Mouse (Mus musculus) kidney, embryonic 14.5 days (tissue): ENCODE results near the gene Txn1. TPM values are rescaled to one million over a fixed set of nuclear protein-coding genes. Genes with fewer than 3 reads are reported as not detected.
A peak's percentile ranks its signal among the peaks of the same experiment; 100 is the strongest.

Experiments
- ATAC-seq: fragments of 200-750 bp; cut with Nextera tagmentation; 2 replicates; pipeline ENCODE4 v1.8.0; 2017; ENCODE audit warnings: moderate number of reproducible peaks, mild to moderate bottlenecking, moderate TSS enrichment, moderate library complexity; ENCODE audit not compliant: low FRiP score, low TSS enrichment
- H3K27ac ChIP-seq: fragments of 300-500 bp; sonication (generic); 2 replicates; pipeline ENCODE4 v1.5.1; 2014; ENCODE audit warnings: low read depth, mild to moderate bottlenecking, low read length, moderate library complexity, mixed read lengths
- H3K27me3 ChIP-seq: fragments of 300-500 bp; sonication (generic); 2 replicates; pipeline ENCODE4 v1.6.1; 2014; ENCODE audit warnings: mild to moderate bottlenecking, low read length; ENCODE audit not compliant: control insufficient read depth, insufficient read depth
- H3K36me3 ChIP-seq: fragments of 300-500 bp; sonication (generic); 2 replicates; pipeline ENCODE4 v1.6.1; 2014; ENCODE audit warnings: low read length, mixed read lengths; ENCODE audit not compliant: control insufficient read depth, insufficient read depth
- H3K4me1 ChIP-seq: fragments of 300-500 bp; sonication (generic); 2 replicates; pipeline ENCODE4 v1.6.1; 2014; ENCODE audit warnings: low read length, mixed read lengths; ENCODE audit not compliant: control insufficient read depth, insufficient read depth
- H3K4me2 ChIP-seq: fragments of 300-500 bp; sonication (generic); replicated peaks from 2 replicates; pipeline ENCODE4 v1.6.1; 2014; ENCODE audit warnings: low read depth, mild to moderate bottlenecking, low read length
- H3K4me3 ChIP-seq: fragments of 300-500 bp; sonication (generic); 2 replicates; pipeline ENCODE4 v1.5.1; 2014; ENCODE audit warnings: mild to moderate bottlenecking, low read length
- H3K9ac ChIP-seq: fragments of 300-500 bp; sonication (generic); 2 replicates; pipeline ENCODE4 v1.6.1; 2014; ENCODE audit warnings: low read depth, mild to moderate bottlenecking, low read length, moderate library complexity
- H3K9me3 ChIP-seq: fragments of 300-500 bp; sonication (generic); 2 replicates; pipeline ENCODE4 v1.6.1; 2016; ENCODE audit warnings: low read length; ENCODE audit not compliant: control insufficient read depth
- WGBS: fragments of 180-500 bp; shearing (Covaris S2); extraction: QIAGEN DNeasy Blood & Tissue Kit; methylation state at CpG from one replicate; pipeline ENCODE4 v1.1.7; 2014; 5-methylcytosine and 5-hydroxymethylcytosine counted together
- polyA plus RNA-seq: library from polyadenylated mRNA; unstranded; fragments of >200 nt; fragmentation: Nextera tagmentation; extraction: Ambion mirVana; gene quantifications from 2 replicates; pipeline ENCODE4 v1.2.1, GENCODE M21; 2014

Gene Txn1
- 493 and 617 TPM in 2 replicates for polyA plus RNA-seq

GRCm38 (mm10) chr4:57956029-57956960 is at the start of gene Txn1:
TSS of gene Txn1 (minus strand) at chr4:57956411.
- no peaks in the 10 kb centered on the region for H3K27me3 ChIP-seq
- peaks cover 3% of the 10 kb centered on the region; the same call in 1 of the 2 replicates for H3K9me3 ChIP-seq
- under 1% methylated on average over 70 of the region's 71 CpGs for WGBS
- H3K4me2 ChIP-seq = peak within 1 kb of the TSS; percentile 64
- peaks cover 11% of the 10 kb centered on the region; the same call in 1 of the 2 replicates for H3K36me3 ChIP-seq
- peak; percentile 98 for ATAC-seq
- H3K4me1 ChIP-seq = peaks cover 24% of the 10 kb centered on the region
- peak within 1 kb of the TSS; percentile 96 for H3K27ac ChIP-seq
- H3K4me3 ChIP-seq = peak within 1 kb of the TSS; percentile 86
- H3K9ac ChIP-seq = peak within 1 kb of the TSS; percentile 91

GRCm38 (mm10) chr4:58003501-58003900 is 47.3 kb upstream of the Txn1 start:
- Histone ChIP-seq H3K36me3 (no peaks in the 10 kb centered on the region), H3K4me2 (no peak overlapping the region), H3K9me3 (no peaks in the 10 kb centered on the region), H3K4me1 (no peaks in the 10 kb centered on the region), H3K27me3 (no peaks in the 10 kb centered on the region), H3K4me3 (no peak overlapping the region), H3K27ac (no peak overlapping the region), H3K9ac (no peak overlapping the region)
- no peak for ATAC-seq
- 64% methylated on average over 3 of the region's 3 CpGs for WGBS

DNA sequence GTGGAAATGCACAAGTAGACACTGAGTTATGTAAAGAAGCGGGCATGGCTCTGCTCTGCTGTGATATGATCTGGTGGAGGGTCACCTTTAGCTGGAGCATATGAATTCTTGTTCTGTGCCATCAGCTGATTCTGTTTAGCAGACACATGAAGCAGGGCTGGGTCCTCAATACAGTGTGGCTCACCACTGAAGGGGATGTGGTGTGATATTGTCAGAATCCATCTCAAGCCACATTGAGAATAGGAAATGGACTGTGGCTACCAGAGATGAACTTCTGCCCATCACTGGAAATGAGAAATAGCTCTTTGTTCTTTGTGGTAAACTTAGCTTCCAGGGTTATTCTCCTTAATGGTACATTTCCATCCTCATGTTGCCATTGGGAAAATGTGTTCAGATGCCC is 35.2 kb upstream of the Txn1 start:
- 81% methylated on average over 1 of the region's 1 CpGs for WGBS
- Histone ChIP-seq H3K9me3 (no peaks in the 10 kb centered on the region), H3K4me3 (no peak overlapping the region), H3K4me2 (no peak overlapping the region), H3K27me3 (no peaks in the 10 kb centered on the region), H3K4me1 (no peaks in the 10 kb centered on the region), H3K9ac (no peak overlapping the region), H3K36me3 (no peaks in the 10 kb centered on the region), H3K27ac (no peak overlapping the region)
- no peak for ATAC-seq

DNA sequence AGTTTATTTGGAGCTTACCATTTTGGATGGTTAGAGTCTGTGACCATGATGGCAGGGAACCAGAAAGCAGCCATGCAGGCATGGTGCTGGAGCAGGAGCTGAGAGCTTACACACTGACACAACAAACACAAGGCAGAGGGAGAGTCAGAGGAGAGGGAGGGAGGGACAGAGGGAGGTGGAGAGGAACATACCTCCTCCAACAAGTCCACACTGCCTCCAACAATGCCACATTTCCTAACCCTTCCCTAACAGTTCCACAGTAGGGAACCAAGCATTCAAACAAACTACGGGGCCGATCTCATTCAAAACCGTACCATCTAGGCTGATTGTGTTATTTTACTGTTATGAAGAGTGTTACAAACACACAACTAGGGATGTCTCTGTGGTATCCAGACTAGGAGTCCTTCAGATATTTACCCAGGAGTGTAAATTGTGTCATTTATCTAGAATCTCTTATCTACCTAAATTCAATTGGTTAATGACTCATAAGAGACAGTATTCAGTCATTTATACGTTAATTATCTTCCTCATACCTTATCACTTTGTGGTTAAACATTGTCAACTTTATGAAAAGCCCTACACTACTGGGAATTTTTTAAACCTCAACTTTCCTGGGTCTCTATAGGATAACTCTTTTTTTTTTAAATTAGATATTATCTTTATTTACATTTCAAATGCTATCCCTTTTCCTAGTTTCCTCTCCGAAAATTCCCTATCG is 18.3 kb upstream of the Txn1 start:
- no peaks in the 10 kb centered on the region for H3K4me1 ChIP-seq

GRCm38 (mm10) chr4:57973592-57974268 is 17.5 kb upstream of the Txn1 start:
- Histone ChIP-seq H3K27me3 (no peaks in the 10 kb centered on the region), H3K4me2 (no peak overlapping the region), H3K9ac (no peak overlapping the region), H3K4me3 (no peak overlapping the region), H3K4me1 (no peaks in the 10 kb centered on the region), H3K36me3 (no peaks in the 10 kb centered on the region), H3K9me3 (no peaks in the 10 kb centered on the region), H3K27ac (no peak overlapping the region)
- 83% methylated on average over 6 of the region's 6 CpGs for WGBS
- ATAC-seq = no peak

More for the DNA sequence above, 18.3 kb upstream of the Txn1 start:
- no peak overlapping the region for H3K4me3 ChIP-seq
- ATAC-seq = no peak
- H3K27ac ChIP-seq = no peak overlapping the region
- no peaks in the 10 kb centered on the region for H3K27me3 ChIP-seq
- no peaks in the 10 kb centered on the region for H3K36me3 ChIP-seq
- no peak overlapping the region for H3K4me2 ChIP-seq
- H3K9ac ChIP-seq = no peak overlapping the region
- H3K9me3 ChIP-seq = 0 out of 2 replicates have a peak, but pooled peaks cover 4% of the 10 kb centered on the region
- 93% methylated on average over 6 of the region's 6 CpGs for WGBS

DNA sequence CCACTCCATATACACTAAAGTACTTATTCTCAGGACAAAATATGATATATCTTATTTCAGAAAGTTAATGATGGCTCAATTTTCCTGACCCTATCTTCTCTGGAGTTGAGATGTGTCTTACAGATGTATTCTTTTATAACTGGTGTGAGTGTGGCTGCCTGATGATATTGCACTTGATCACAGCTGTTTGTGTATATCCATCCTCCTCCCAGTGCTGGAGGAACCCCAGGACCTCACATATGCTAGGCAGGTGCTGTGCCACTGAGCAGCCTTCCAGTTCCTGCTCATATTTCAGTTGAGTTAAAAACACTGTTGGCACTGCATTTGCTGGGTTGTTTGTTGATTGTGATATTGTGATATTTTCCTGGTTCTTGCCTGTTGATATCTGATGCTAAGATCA is 14.1 kb upstream of the Txn1 start:
- H3K4me3 ChIP-seq = no peak overlapping the region
- H3K36me3 ChIP-seq = no peaks in the 10 kb centered on the region
- no peak overlapping the region for H3K9ac ChIP-seq
- no peaks in the 10 kb centered on the region for H3K9me3 ChIP-seq
- no peaks in the 10 kb centered on the region for H3K4me1 ChIP-seq
- H3K4me2 ChIP-seq = no peak overlapping the region
- no peak overlapping the region for H3K27ac ChIP-seq
- no peaks in the 10 kb centered on the region for H3K27me3 ChIP-seq
- no peak for ATAC-seq

DNA sequence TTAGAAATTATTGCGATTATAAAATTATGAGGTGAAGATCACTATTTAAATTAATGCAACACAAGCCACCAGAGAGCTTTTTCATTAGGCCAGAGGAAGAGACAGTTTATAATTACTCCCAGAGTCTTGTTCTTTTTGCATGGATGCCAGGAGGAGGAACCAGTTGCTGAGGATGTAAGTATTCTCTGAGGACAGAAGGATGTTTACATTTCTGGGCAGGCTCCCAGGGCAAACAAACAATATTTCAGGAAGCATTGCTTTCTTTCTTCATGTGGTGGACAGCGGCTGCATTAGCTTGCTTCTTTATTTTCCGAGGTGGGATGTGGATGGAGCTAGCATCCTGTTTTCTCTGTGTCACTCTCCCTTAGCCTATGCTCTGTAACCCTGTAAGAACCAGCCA is 11.0 kb upstream of the Txn1 start:
- 63% methylated on average over 3 of the region's 3 CpGs for WGBS
- Histone ChIP-seq H3K27me3 (no peaks in the 10 kb centered on the region), H3K4me2 (no peak overlapping the region), H3K9ac (no peak overlapping the region), H3K9me3 (no peaks in the 10 kb centered on the region), H3K27ac (no peak overlapping the region), H3K36me3 (no peaks in the 10 kb centered on the region), H3K4me1 (no peaks in the 10 kb centered on the region), H3K4me3 (no peak overlapping the region)
- ATAC-seq = no peak

GRCm38 (mm10) chr4:57965516-57965915 is 9.3 kb upstream of the Txn1 start:
- WGBS = 91% methylated on average over 4 of the region's 4 CpGs

More at GRCm38 (mm10) chr4:57965516-57965915, 9.3 kb upstream of the Txn1 start:
- Histone ChIP-seq H3K9ac (no peak overlapping the region), H3K4me3 (no peak overlapping the region), H3K4me2 (no peak overlapping the region), H3K27me3 (no peaks in the 10 kb centered on the region), H3K4me1 (no peaks in the 10 kb centered on the region), H3K36me3 (no peaks in the 10 kb centered on the region), H3K27ac (no peak overlapping the region), H3K9me3 (no peaks in the 10 kb centered on the region)
- no peak for ATAC-seq
